Mouse (Mus musculus) small intestine, adult 2 months (tissue): ENCODE results near the gene Scyl3.

Experiments
- CTCF ChIP-seq: fragments of 200-500 bp; IDR thresholded peaks from 2 replicates; pipeline ENCODE4 v1.5.1; 2012; ENCODE audit warnings: low read depth, mild to moderate bottlenecking, control low read depth, inconsistent platforms, low read length, moderate library complexity, mixed read lengths; ENCODE audit not compliant: insufficient replicate concordance, insufficient read length; ENCODE audit errors: extremely low read depth
- POLR2A ChIP-seq: fragments of 200-500 bp; IDR thresholded peaks from 2 replicates; pipeline ENCODE4 v1.6.1; 2012; ENCODE audit warnings: low read depth, mild to moderate bottlenecking, control low read depth, inconsistent platforms, low read length, moderate library complexity

- TF ChIP-seq CTCF: no peak
- no peak for TF ChIP-seq POLR2A
These were observed 30.6 kb upstream of the Scyl3 start for GRCm38 (mm10) chr1:163898291-163898764.
